Mouse (Mus musculus): ENCODE measurements at regions not wholly inside any gene's neighbourhood (a gene's known extent, or its start where the extent isn't known, plus 50 kb on each side); places are given as distances from the start of the nearest gene placed in this dataset.
A peak's percentile ranks its signal among the peaks of the same experiment; 100 is the strongest.
"Not testable (repeated sequence)": the region's sequence is repeated elsewhere in the genome, so short reads cannot be mapped to it uniquely, and the experiment has no call there.

- Histone ChIP-seq H3K4me2 (no peak overlapping the region), H3K27ac (no peak overlapping the region), H3K4me3 (no peak overlapping the region), H3K9ac (no peak overlapping the region), H3K36me3 (replicated peaks) (no peaks in the 10 kb centered on the region), H3K4me1 (no peaks in the 10 kb centered on the region), H3K9me3 (no peaks in the 10 kb centered on the region), H3K27me3 (replicated peaks) (no peaks in the 10 kb centered on the region)
- 71% methylated on average over 7 of the region's 7 CpGs for WGBS
- no peak for ATAC-seq (replicated peaks)
Observed at GRCm38 (mm10) chr3:101224091-101224490, 63.6 kb downstream of the Cd2 start.

DNA sequence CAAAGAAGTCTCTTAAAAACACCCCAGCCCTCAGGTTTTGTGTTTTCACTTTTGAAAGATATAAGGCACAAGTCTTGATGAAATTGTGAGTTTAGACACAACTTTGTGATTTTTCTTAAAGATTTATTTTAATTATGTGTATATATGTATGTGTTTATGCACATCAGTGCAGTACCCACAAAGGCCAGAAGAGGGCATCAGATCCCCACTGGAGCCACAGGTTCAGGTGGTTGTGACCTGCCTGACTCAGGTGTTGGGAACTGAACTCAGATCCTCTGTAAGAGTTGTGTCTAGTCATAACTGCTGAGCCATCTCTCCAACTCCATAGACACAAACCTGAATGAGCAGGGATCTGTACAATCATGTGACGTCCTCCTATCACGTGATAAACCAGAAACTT, 67.8 kb downstream of the Cd2 start:
- Histone ChIP-seq H3K27me3 (replicated peaks) (no peaks in the 10 kb centered on the region), H3K4me1 (no peaks in the 10 kb centered on the region), H3K4me2 (no peak overlapping the region), H3K36me3 (replicated peaks) (no peaks in the 10 kb centered on the region), H3K9me3 (no peaks in the 10 kb centered on the region), H3K9ac (no peak overlapping the region), H3K4me3 (no peak overlapping the region), H3K27ac (no peak overlapping the region)
- 95% methylated on average over 2 of the region's 2 CpGs for WGBS
- ATAC-seq (replicated peaks): no peak

DNA sequence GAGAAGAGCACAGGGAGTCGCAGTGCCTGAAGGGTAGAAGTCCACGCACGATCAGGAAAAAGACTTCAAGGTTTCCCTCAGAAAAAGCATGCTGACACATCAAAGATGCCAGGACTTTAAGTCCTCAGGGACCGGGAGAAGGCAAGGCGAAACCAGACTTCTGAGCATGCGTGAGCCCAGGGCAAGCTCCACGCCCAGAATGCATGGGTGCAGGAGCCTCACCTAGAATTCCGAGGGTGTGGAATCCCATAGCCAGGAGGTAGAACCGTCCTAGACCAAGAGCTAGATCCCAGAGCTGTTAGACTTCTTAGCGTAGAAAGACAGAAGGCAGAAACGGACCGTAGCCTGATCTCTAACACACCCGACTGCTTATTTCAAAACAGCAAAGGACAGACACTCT, 71.0 kb downstream of the Cd2 start:
- H3K27me3 ChIP-seq (replicated peaks): no peaks in the 10 kb centered on the region
- no peak overlapping the region for H3K4me2 ChIP-seq
- H3K36me3 ChIP-seq (replicated peaks): no peaks in the 10 kb centered on the region
- no peak for ATAC-seq (replicated peaks)
- H3K9me3 ChIP-seq: no peaks in the 10 kb centered on the region
- no peak overlapping the region for H3K9ac ChIP-seq
- WGBS: 83% methylated on average over 13 of the region's 13 CpGs
- H3K4me1 ChIP-seq: peaks cover 17% of the 10 kb centered on the region
- H3K27ac ChIP-seq: no peak overlapping the region
- H3K4me3 ChIP-seq: no peak overlapping the region

DNA sequence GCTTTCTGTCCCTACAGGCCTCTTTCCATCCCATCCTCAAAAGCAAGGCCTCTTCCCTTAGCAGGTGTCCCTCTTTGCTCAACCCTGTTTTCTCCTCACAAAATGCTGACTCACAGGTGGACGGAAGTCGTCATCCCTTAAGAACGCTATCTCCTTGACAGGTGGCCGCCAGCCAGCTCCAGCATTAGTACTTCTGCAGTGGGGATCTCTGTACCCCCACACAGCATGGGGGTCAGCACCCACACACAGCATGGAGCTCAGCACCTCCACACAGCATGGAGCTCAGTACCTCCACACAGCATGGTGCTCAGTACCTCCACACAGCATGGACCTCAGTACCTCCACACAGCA, 74.6 kb downstream of the Cd2 start:
- Histone ChIP-seq H3K4me1 (peaks cover 23% of the 10 kb centered on the region), H3K36me3 (replicated peaks) (no peaks in the 10 kb centered on the region), H3K27ac (0 out of 2 replicates have a peak overlapping the region, but pooled peaks have one; percentile 45), H3K9ac (no peak overlapping the region), H3K4me3 (no peak overlapping the region), H3K4me2 (no peak overlapping the region), H3K9me3 (no peaks in the 10 kb centered on the region), H3K27me3 (replicated peaks) (no peaks in the 10 kb centered on the region)
- ATAC-seq (replicated peaks): peak; percentile 24
- 66% methylated on average over 4 of the region's 4 CpGs for WGBS

GRCm38 (mm10) chr3:101212403-101213211, 75.1 kb downstream of the Cd2 start:
- 0 out of 2 replicates have a peak overlapping the region, but pooled peaks have one; percentile 12 for H3K4me2 ChIP-seq
- ATAC-seq (replicated peaks): peak; percentile 83
- no peaks in the 10 kb centered on the region for H3K36me3 ChIP-seq (replicated peaks)
- no peak overlapping the region for H3K4me3 ChIP-seq
- H3K9me3 ChIP-seq: no peaks in the 10 kb centered on the region
- no peaks in the 10 kb centered on the region for H3K27me3 ChIP-seq (replicated peaks)
- 7% methylated on average over 12 of the region's 12 CpGs for WGBS
- peaks cover 23% of the 10 kb centered on the region for H3K4me1 ChIP-seq
- H3K9ac ChIP-seq: peak overlapping the region; percentile 1; the same call in 1 of the 2 replicates
- peak overlapping the region; percentile 63 for H3K27ac ChIP-seq

GRCm38 (mm10) chr3:101211936-101212335, 75.8 kb downstream of the Cd2 start:
- H3K4me1 ChIP-seq: peaks cover 23% of the 10 kb centered on the region
- H3K27ac ChIP-seq: peak overlapping the region; percentile 63; the same call in 1 of the 2 replicates
- WGBS: 59% methylated on average over 4 of the region's 4 CpGs

DNA sequence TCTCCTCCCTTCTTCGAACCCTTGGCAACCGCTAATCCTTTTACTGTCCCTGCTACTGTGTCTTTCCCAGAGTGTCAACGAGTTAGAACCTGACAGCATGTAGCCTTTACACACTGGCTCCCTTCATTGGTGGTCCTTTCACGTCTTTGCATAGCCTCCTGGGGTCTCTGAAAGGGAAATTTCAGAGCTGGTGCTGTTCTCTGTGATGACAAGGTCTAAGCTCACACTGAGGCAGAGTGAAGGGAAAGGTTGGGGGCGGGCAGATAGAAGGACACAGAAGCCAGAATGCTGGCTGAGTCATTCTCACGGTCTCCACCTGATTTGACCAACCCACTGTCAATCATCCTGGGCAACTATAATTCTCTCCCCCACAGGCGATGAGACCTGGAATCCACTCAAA, 78.2 kb downstream of the Cd2 start:
- no peak overlapping the region for H3K27ac ChIP-seq
- peaks cover 23% of the 10 kb centered on the region for H3K4me1 ChIP-seq
- peak; percentile 55; the same call in 1 of the 2 replicates for ATAC-seq (replicated peaks)
- no peak overlapping the region for H3K4me2 ChIP-seq
- H3K4me3 ChIP-seq: no peak overlapping the region
- H3K36me3 ChIP-seq (replicated peaks): no peaks in the 10 kb centered on the region
- WGBS: 47% methylated on average over 7 of the region's 7 CpGs
- H3K27me3 ChIP-seq (replicated peaks): no peaks in the 10 kb centered on the region
- no peak overlapping the region for H3K9ac ChIP-seq
- no peaks in the 10 kb centered on the region for H3K9me3 ChIP-seq

More at GRCm38 (mm10) chr3:101211936-101212335, 75.8 kb downstream of the Cd2 start:
- H3K4me3 ChIP-seq: no peak overlapping the region
- H3K36me3 ChIP-seq (replicated peaks): no peaks in the 10 kb centered on the region
- no peak overlapping the region for H3K4me2 ChIP-seq
- H3K9me3 ChIP-seq: no peaks in the 10 kb centered on the region
- peak; percentile 19 for ATAC-seq (replicated peaks)
- no peaks in the 10 kb centered on the region for H3K27me3 ChIP-seq (replicated peaks)
- H3K9ac ChIP-seq: no peak overlapping the region

GRCm38 (mm10) chr3:101208751-101209150, 79.0 kb downstream of the Cd2 start:
- no peaks in the 10 kb centered on the region for H3K36me3 ChIP-seq (replicated peaks)
- WGBS: 80% methylated on average over 12 of the region's 12 CpGs
- H3K4me3 ChIP-seq: no peak overlapping the region
- no peak overlapping the region for H3K9ac ChIP-seq
- H3K4me1 ChIP-seq: peaks cover 23% of the 10 kb centered on the region
- ATAC-seq (replicated peaks): no peak
- H3K9me3 ChIP-seq: no peaks in the 10 kb centered on the region
- H3K27me3 ChIP-seq (replicated peaks): no peaks in the 10 kb centered on the region
- H3K4me2 ChIP-seq: no peak overlapping the region
- no peak overlapping the region for H3K27ac ChIP-seq

DNA sequence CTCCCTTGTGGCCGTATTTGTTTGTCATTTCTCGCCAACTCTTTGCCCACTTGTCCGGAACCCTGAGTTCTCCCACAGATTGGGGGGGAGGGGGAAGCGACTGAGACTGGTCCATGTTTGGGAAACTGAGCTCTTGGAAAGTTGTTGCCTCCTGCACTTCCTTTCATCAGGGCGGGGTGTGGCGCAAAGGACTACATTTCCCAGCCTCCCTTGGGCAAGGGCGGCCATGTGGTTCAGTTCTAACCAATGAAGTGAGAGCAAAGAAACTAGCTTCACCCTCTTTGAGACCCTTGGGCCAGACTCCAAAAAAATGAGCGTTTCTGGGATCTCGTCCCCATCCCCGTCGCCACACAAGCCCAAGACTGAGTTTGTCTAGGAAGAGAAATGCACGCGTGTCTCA, 81.6 kb downstream of the Cd2 start:
- not testable (repeated sequence) for H3K4me1 ChIP-seq; H3K4me3 ChIP-seq; H3K27me3 ChIP-seq (replicated peaks); H3K36me3 ChIP-seq (replicated peaks); H3K4me2 ChIP-seq; H3K27ac ChIP-seq; H3K9me3 ChIP-seq; ATAC-seq (replicated peaks); H3K9ac ChIP-seq
- 96% methylated on average over 13 of the region's 13 CpGs for WGBS

DNA sequence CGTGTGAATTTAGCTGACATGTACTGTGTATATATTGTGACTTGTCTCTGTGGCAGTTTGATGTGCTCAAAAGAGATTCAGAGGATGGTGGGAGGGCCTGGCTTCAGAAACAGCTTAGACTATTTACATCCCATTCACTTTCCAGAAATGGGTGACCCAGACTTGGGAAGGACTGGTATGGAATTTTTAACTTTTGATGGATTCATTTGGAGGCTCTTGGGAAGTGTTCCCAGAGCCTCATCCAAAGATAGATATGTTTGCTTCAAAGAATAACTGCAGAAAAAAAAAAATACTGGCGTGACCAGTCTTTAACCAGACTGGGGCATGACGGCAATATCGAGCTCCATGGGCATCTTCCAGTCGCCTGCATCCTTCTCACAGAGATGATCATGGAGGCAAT, 84.6 kb upstream of the Ptgfrn start:
- no peak overlapping the region for H3K4me3 ChIP-seq
- WGBS: 73% methylated on average over 5 of the region's 5 CpGs
- no peak overlapping the region for H3K4me2 ChIP-seq
- ATAC-seq (replicated peaks): no peak
- peak overlapping the region; percentile 19; the same call in 1 of the 2 replicates for H3K27ac ChIP-seq
- no peaks in the 10 kb centered on the region for H3K36me3 ChIP-seq (replicated peaks)
- H3K4me1 ChIP-seq: peaks cover 32% of the 10 kb centered on the region
- no peaks in the 10 kb centered on the region for H3K27me3 ChIP-seq (replicated peaks)
- no peaks in the 10 kb centered on the region for H3K9me3 ChIP-seq
- H3K9ac ChIP-seq: no peak overlapping the region

DNA sequence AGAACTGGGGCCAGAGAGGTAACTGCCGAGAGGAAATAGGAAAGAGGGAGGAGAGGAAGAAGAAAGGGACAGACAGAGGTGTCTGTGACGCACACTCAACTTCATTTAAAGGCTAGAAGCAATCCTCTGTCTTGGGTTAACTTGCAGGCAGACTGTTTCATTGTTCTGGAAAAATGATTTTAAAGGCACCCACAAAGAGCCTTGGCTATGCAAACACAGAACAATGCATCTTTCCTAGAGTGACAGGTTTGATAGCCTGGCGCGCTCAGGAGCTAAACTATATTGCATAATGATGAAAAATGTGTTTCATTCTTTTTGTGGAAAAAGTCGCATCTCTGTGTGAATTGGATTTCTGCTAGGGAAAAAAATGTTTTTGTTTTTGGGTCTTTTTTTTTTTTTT, 84.2 kb upstream of the Ptgfrn start:
- H3K9me3 ChIP-seq: no peaks in the 10 kb centered on the region
- H3K4me1 ChIP-seq: peaks cover 32% of the 10 kb centered on the region
- no peak for ATAC-seq (replicated peaks)
- WGBS: 34% methylated on average over 5 of the region's 5 CpGs
- H3K36me3 ChIP-seq (replicated peaks): no peaks in the 10 kb centered on the region
- H3K27me3 ChIP-seq (replicated peaks): no peaks in the 10 kb centered on the region
- H3K27ac ChIP-seq: peak overlapping the region; percentile 32; the same call in 1 of the 2 replicates
- H3K4me3 ChIP-seq: no peak overlapping the region
- H3K4me2 ChIP-seq: no peak overlapping the region
- no peak overlapping the region for H3K9ac ChIP-seq

GRCm38 (mm10) chr3:101191298-101191986, 81.4 kb upstream of the Ptgfrn start:
- Histone ChIP-seq H3K9me3 (no peaks in the 10 kb centered on the region), H3K4me1 (peaks cover 32% of the 10 kb centered on the region), H3K9ac (no peak overlapping the region), H3K27ac (peak overlapping the region; percentile 16; the same call in 1 of the 2 replicates), H3K36me3 (replicated peaks) (no peaks in the 10 kb centered on the region), H3K4me3 (no peak overlapping the region), H3K27me3 (replicated peaks) (no peaks in the 10 kb centered on the region), H3K4me2 (no peak overlapping the region)
- ATAC-seq (replicated peaks): peak; percentile 78
- 26% methylated on average over 7 of the region's 7 CpGs for WGBS

All from midbrain, embryonic 15.5 days (tissue).